Mouse (Mus musculus) cortical plate, adult 2 months (tissue): Measurements from ENCODE around the gene Hmbs.

Experiments used
- CTCF ChIP-seq: fragments of 200-500 bp; IDR thresholded peaks from 2 replicates; pipeline ENCODE4 v1.5.1; 2011; ENCODE audit warnings: mild to moderate bottlenecking, control low read depth, low read length; ENCODE audit not compliant: insufficient read depth; ENCODE audit errors: extremely low read depth
- POLR2A ChIP-seq: fragments of 200-500 bp; IDR thresholded peaks from 2 replicates; pipeline ENCODE4 v1.6.1; 2011; ENCODE audit warnings: mild to moderate bottlenecking, low read length, control low read depth; ENCODE audit not compliant: insufficient read depth; ENCODE audit errors: extremely low read depth

DNA sequence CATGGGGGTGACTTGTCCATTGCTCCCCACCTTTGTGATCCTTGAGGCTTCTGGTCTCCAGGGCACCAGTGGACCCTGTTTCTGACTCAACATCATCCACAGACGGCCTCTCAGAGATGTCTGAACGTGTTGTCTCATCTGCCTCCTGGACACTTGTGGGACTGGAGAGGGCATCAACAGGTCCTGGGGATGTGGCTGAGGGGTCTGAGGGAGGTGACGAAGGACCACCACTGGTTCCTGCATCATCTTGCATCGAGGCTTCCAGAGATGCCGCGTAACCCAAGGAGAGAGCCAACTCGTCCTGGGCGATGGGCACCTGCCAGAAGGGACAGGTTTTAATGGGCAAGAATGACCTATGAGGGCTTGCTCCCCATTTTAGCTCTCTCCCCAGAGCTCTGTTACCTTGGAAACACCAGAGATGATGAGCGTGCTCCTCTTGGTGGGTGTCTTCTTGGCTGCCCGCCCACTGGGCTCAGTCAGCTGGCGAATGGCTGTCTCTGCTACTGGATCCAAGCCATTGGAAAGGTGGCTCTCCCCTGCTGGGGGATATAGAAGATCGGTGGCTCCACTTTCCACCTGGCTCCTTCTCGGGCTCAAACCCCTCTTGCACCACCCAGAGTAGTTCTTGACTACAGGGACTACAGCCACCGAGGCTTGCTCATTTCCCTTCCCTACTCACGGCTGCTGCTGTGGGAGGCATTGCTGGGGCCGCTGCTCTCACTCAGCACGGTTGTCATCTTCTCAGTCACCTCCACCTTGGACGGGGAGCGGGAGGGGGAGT is 30.4 kb downstream of the Hmbs start:
- TF ChIP-seq CTCF (no peak), POLR2A (no peak)
